Mouse (Mus musculus) myocyte (in vitro differentiated cells): ENCODE results near the gene Cuedc1. TPM values are rescaled to one million over a fixed set of nuclear protein-coding genes. Genes with fewer than 3 reads are reported as not detected.
A peak's percentile ranks its signal among the peaks of the same experiment; 100 is the strongest.

ENCODE experiments used
- H3K27me3 ChIP-seq: one replicate; pipeline ENCODE4 v1.6.1; 2011; ENCODE audit not compliant: control insufficient read depth, insufficient read depth, insufficient read length
- H3K36me3 ChIP-seq: one replicate; pipeline ENCODE4 v1.6.1; 2011; ENCODE audit not compliant: control insufficient read depth, insufficient read depth
- H3K4me2 ChIP-seq: one replicate; pipeline ENCODE4 v1.6.1; 2011; ENCODE audit warnings: low read depth, control low read depth
- H3K4me3 ChIP-seq: one replicate; pipeline ENCODE4 v1.5.1; 2011; ENCODE audit warnings: mild to moderate bottlenecking, control low read depth, moderate library complexity
- H3K79me2 ChIP-seq: one replicate; pipeline ENCODE4 v1.6.1; 2011; ENCODE audit not compliant: control insufficient read depth, insufficient read depth
- H3ac ChIP-seq: one replicate; pipeline ENCODE4 v1.6.1; 2011; ENCODE audit not compliant: control insufficient read depth, insufficient read length
- CEBPB ChIP-seq: IDR thresholded peaks from 2 replicates; pipeline ENCODE4 v1.6.1; 2011; ENCODE audit warnings: mild to moderate bottlenecking, moderate library complexity; ENCODE audit not compliant: poor library complexity, insufficient read depth, severe bottlenecking
- E2F4 ChIP-seq: IDR thresholded peaks from one replicate; pipeline ENCODE4 v1.6.1; 2011; ENCODE audit warnings: mild to moderate bottlenecking, control low read depth, moderate library complexity; ENCODE audit not compliant: insufficient read depth
- MAX ChIP-seq: IDR thresholded peaks from one replicate; pipeline ENCODE4 v1.6.1; 2011; ENCODE audit warnings: low read depth, mild to moderate bottlenecking, control low read depth
- MYOD1 ChIP-seq, 3 experiments: IDR thresholded peaks; one replicate each; pipeline ENCODE4 v1.6.1; 2011; ENCODE audit warnings: control low read depth in 2 of 3, low read depth in 2 of 3, mild to moderate bottlenecking in 2 of 3, moderate library complexity in 1 of 3; ENCODE audit not compliant: insufficient read length in 2 of 3, control insufficient read depth in 1 of 3
- MYOG ChIP-seq, 3 experiments: IDR thresholded peaks; one replicate each; pipeline ENCODE4 v1.6.1; 2011; ENCODE audit warnings: control low read depth in 2 of 3, low read depth in 2 of 3, mild to moderate bottlenecking in 2 of 3; ENCODE audit not compliant: insufficient read length in 2 of 3, control insufficient read depth in 1 of 3, insufficient read depth in 1 of 3
- POLR2A ChIP-seq: IDR thresholded peaks from one replicate; pipeline ENCODE4 v1.6.1; 2011; ENCODE audit warnings: low read depth, mild to moderate bottlenecking, control low read depth, moderate library complexity; ENCODE audit not compliant: insufficient read length
- POLR2AphosphoS2 ChIP-seq: IDR thresholded peaks from one replicate; pipeline ENCODE4 v1.6.1; 2011; ENCODE audit warnings: low read depth, control low read depth; ENCODE audit not compliant: insufficient read length
- REST ChIP-seq: IDR thresholded peaks from one replicate; pipeline ENCODE4 v1.6.1; 2011; ENCODE audit warnings: mild to moderate bottlenecking, control low read depth, moderate library complexity; ENCODE audit not compliant: insufficient read depth, insufficient read length
- SRF ChIP-seq: IDR thresholded peaks from one replicate; pipeline ENCODE4 v1.6.1; 2011; ENCODE audit warnings: low read depth; ENCODE audit not compliant: control insufficient read depth, insufficient read length
- TCF12 ChIP-seq: IDR thresholded peaks from one replicate; pipeline ENCODE4 v1.6.1; 2011; ENCODE audit warnings: mild to moderate bottlenecking, control low read depth; ENCODE audit not compliant: poor library complexity, insufficient read depth, severe bottlenecking
- TCF3 ChIP-seq: IDR thresholded peaks from one replicate; pipeline ENCODE4 v1.6.1; 2011; ENCODE audit warnings: low read depth, control low read depth; ENCODE audit not compliant: insufficient read length
- USF1 ChIP-seq: IDR thresholded peaks from one replicate; pipeline ENCODE4 v1.6.1; 2011; ENCODE audit warnings: low read depth, mild to moderate bottlenecking, control low read depth, moderate library complexity
- polyA plus RNA-seq: library from polyadenylated mRNA; unstranded; fragments of >200 nt; fragmentation: generic; extraction: Trizol; gene quantifications from one replicate; pipeline ENCODE4 v1.2.1, GENCODE M21; 2012; ENCODE audit warnings: missing spikeins

Cuedc1 gene
- polyA plus RNA-seq, 1 experiment: 40.8 TPM

- no peak for TF ChIP-seq E2F4
- no peak for TF ChIP-seq MAX
- no peak for TF ChIP-seq POLR2AphosphoS2
- no peak for TF ChIP-seq TCF12
- no peak for TF ChIP-seq SRF
- TF ChIP-seq MYOD1 (IDR thresholded peaks at IDR 0.05; ENCODE audit: control insufficient read depth in 1 of 3, insufficient read length in 2 of 3, low read depth in 2 of 3): no peak
- TF ChIP-seq MYOG (IDR thresholded peaks at IDR 0.05; ENCODE audit: control insufficient read depth in 1 of 3, insufficient read depth in 1 of 3, insufficient read length in 2 of 3, low read depth in 2 of 3): no peak
- TF ChIP-seq REST: no peak
- no peak for TF ChIP-seq USF1
- TF ChIP-seq TCF3: no peak
- no peaks in the 10 kb centered on the region for H3K36me3 ChIP-seq
- H3K4me3 ChIP-seq: no peak overlapping the region
- H3K79me2 ChIP-seq: peaks cover 23% of the 10 kb centered on the region
- H3K4me2 ChIP-seq: no peak overlapping the region
- no peaks in the 10 kb centered on the region for H3K27me3 ChIP-seq
- no peak overlapping the region for H3ac ChIP-seq
Measured at GRCm38 (mm10) chr11:88065732-88066131, 32.1 kb upstream of the Cuedc1 start.

DNA sequence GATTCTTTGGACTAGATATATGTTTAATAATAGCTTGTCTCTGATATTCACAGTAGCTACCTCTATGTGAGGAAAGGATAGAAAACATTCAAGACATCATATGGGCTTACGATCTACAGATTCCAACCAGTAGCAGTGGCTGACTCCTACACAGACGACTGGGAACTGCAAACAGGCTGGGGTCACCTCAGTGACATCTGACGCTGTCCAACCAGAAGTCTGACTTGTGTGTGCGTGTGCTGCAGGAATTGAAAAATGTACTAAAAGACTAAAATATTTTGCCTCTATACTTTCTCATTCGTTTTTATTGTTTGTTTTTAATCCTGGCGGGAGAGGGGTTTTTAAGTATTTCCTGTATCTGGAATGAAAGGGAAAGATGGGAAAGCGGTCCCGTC is 30.7 kb upstream of the Cuedc1 start:
- Histone ChIP-seq H3K36me3 (no peaks in the 10 kb centered on the region), H3ac (peak overlapping the region; percentile 44), H3K27me3 (no peaks in the 10 kb centered on the region), H3K4me3 (peak overlapping the region; percentile 85), H3K4me2 (peak overlapping the region; percentile 91), H3K79me2 (peaks cover 38% of the 10 kb centered on the region)
- TF ChIP-seq TCF3 (no peak), CEBPB (no peak), SRF (no peak), MYOD1 (IDR thresholded peaks at IDR 0.05; ENCODE audit: control insufficient read depth in 1 of 3, insufficient read length in 2 of 3, low read depth in 2 of 3) (no peak), USF1 (no peak), POLR2AphosphoS2 (no peak), E2F4 (no peak), MYOG (IDR thresholded peaks at IDR 0.05; ENCODE audit: control insufficient read depth in 1 of 3, insufficient read depth in 1 of 3, insufficient read length in 2 of 3, low read depth in 2 of 3) (no peak), MAX (no peak), POLR2A (no peak), TCF12 (no peak), REST (no peak)

DNA sequence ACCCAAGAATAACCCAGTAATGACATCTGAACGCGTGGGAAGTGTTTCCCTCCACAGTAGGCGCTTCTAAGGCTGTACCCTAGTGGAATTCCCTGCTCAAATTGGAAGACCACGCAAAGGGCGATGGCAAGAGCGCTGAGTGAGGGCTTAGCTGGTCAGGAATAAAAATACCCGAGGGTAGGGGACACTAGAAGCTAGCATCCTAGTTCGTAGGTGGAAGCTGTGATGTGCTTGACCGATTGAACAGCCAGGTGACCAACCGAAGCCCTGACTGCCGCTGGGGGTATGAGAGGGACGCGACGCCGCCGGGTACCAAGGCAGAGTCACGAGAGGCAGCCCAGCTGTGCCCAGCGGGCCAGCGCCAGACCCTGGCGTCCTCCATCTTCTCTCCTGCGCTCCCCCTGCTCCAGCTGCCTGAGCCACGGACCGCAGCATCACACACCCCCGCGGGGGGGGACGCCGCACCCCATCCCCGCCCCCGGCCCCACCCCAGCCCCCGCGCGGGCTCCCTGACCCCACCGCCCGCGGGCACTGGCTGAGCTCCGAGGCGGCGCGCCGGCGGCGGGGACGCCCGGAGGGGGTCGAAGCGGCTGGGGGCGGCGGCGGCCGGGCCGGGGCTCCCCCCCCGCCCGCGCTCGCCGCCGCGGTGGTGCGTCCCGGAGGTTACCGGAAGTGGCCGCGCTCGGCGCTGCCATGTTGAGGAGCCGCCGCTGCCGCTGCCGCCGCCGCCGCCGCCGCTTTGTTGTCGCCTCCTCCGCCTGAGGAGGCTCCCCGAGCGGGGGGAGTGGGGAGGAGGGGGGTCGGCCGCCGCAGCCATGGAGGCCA is 30.1 kb upstream of the Cuedc1 start, which contains the start of gene Vezf1:
Gene Vezf1 (plus strand): TSS at position 694 of the 825 bp plus-strand sequence.
- Histone ChIP-seq H3ac (peak within 1 kb of the TSS; percentile 44), H3K4me2 (peak within 1 kb of the TSS; percentile 97), H3K79me2 (peaks cover 44% of the 10 kb centered on the region), H3K36me3 (no peaks in the 10 kb centered on the region), H3K27me3 (no peaks in the 10 kb centered on the region), H3K4me3 (peak within 1 kb of the TSS; percentile 85)
- TF ChIP-seq REST: no peak
- TF ChIP-seq POLR2A: peak; percentile 85
- TF ChIP-seq MYOD1 (IDR thresholded peaks at IDR 0.05; ENCODE audit: control insufficient read depth in 1 of 3, insufficient read length in 2 of 3, low read depth in 2 of 3): peak in 2 of 3 experiments; percentile 52 to 57
- peak in 2 of 3 experiments; percentile 60 to 76 for TF ChIP-seq MYOG (IDR thresholded peaks at IDR 0.05; ENCODE audit: control insufficient read depth in 1 of 3, insufficient read depth in 1 of 3, insufficient read length in 2 of 3, low read depth in 2 of 3)
- TF ChIP-seq TCF12: no peak
- no peak for TF ChIP-seq E2F4
- TF ChIP-seq TCF3: no peak
- no peak for TF ChIP-seq SRF
- TF ChIP-seq POLR2AphosphoS2: peak; percentile 95

DNA sequence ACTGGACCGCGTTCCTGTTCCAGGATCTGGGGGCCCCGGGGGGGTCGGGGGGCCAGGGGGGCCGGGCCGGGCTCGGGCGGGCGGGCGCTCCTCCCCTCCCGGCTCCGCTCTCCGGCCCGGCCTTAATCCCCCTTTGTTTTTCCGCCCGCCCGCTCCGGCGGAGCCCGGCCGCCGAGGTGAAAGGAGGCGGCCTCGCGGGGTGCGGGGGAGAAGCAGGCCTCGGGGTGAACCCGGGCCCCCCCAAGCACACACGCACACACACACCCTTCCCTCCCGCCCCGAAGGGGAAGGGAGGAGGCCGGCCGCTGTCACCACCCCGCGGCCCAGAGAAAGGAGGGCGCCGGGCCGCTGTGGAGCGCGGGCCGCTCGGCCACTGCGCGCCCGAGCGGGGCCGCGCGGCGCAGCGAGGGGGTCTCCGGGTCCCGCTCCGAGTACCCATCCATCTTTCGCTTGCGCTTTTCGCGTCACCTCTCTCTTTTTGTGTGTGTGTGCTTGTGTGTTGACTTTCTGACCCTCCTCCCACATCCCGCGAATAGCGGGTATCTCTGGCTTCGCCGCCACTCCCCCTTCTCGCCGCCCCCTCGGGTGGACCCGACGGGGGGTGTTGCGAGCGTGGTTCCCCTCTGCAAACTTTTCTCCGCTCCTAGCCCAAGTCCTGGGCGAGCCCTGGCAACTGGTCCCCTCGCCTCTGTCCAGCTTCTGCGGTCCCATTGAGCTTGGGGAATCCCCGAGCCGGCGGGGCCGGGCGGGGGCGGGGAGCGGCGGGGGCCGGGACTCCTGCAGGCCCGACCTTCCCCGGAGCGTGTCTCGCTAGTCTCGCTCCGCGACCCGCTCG is 29.2 kb upstream of the Cuedc1 start:
- no peaks in the 10 kb centered on the region for H3K27me3 ChIP-seq
- peak overlapping the region; percentile 44 for H3ac ChIP-seq
- H3K36me3 ChIP-seq: peaks cover 5% of the 10 kb centered on the region
- no peak for TF ChIP-seq POLR2AphosphoS2
- TF ChIP-seq POLR2A: peak; percentile 53
- peaks cover 52% of the 10 kb centered on the region for H3K79me2 ChIP-seq
- peak overlapping the region; percentile 85 for H3K4me3 ChIP-seq
- H3K4me2 ChIP-seq: peak overlapping the region; percentile 97

DNA sequence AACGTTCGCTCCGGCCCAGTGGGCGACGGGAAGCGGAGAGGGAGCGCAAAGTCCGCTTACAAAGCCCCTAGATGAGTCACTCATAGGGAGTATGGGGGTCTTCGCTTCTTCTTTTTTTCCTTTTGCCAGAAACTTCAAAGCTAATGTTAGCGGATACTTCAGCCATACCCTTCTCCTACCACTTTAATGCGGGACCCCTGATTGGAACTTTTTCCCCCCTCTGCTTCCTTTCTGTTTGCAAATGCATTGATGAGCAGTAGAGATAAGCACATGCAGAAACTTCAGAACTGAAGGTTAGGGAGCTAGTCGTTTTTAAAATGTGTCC is 28.6 kb upstream of the Cuedc1 start:
- Histone ChIP-seq H3K4me2 (peak overlapping the region; percentile 97), H3K27me3 (no peaks in the 10 kb centered on the region), H3K79me2 (peaks cover 58% of the 10 kb centered on the region), H3K36me3 (peaks cover 8% of the 10 kb centered on the region), H3ac (peak overlapping the region; percentile 44), H3K4me3 (peak overlapping the region; percentile 85)
- TF ChIP-seq MYOD1 (IDR thresholded peaks at IDR 0.05; ENCODE audit: control insufficient read depth in 1 of 3, insufficient read length in 2 of 3, low read depth in 2 of 3) (no peak), MAX (no peak), POLR2A (no peak), TCF12 (no peak), SRF (no peak), MYOG (IDR thresholded peaks at IDR 0.05; ENCODE audit: control insufficient read depth in 1 of 3, insufficient read depth in 1 of 3, insufficient read length in 2 of 3, low read depth in 2 of 3) (no peak), TCF3 (no peak), CEBPB (no peak), REST (no peak), E2F4 (no peak)
